9 mouse cellular contexts compared by ENCODE assay signal in genomic region chr8:84703466-84704249, GRCm38 (mm10). TPM values are rescaled to one million over a fixed set of nuclear protein-coding genes. Genes with fewer than 3 reads are reported as not detected.
A peak's percentile ranks its signal among the peaks of the same experiment; 100 is the strongest.
DNase-seq lines count a peak whose midpoint lies in the region; ATAC-seq and TF ChIP-seq lines count a peak whose summit lies in the region.
"Had no signal": no experiment of that assay in that cellular context is flagged by ENCODE, and none has a peak within 500 bp of the region (broad histone marks: within the 10 kb centered on the region; RNA-seq: fewer than 3 reads in every experiment).

No protein-coding gene starts in this region.

- peaks cover 71% of the 10 kb centered on the region for H3K27me3 ChIP-seq in forebrain, embryonic 13.5 days
- peaks cover 55% of the 10 kb centered on the region for H3K27me3 ChIP-seq in limb, embryonic 14.5 days (ENCODE audit: control insufficient read depth, insufficient read depth, low read length)
- H3K27me3 ChIP-seq: Patski had no signal

- H3K4me1 ChIP-seq in forebrain, embryonic 13.5 days, result peaks cover 59% of the 10 kb centered on the region
- peaks cover 58% of the 10 kb centered on the region for H3K4me1 ChIP-seq in limb, embryonic 14.5 days (ENCODE audit: control insufficient read depth, insufficient read depth, low read length)

- WGBS in forebrain, embryonic 13.5 days, result 10% methylated on average over 38 of the region's 38 CpGs
- 13% methylated on average over 37 of the region's 38 CpGs for WGBS in limb, embryonic 14.5 days

- H3K4me2 ChIP-seq in forebrain, embryonic 13.5 days, result peak overlapping the region; percentile 56
- peak overlapping the region; percentile 29; the same call in 1 of the 2 replicates for H3K4me2 ChIP-seq in limb, embryonic 14.5 days (replicated peaks; ENCODE audit: low read depth, low read length, severe bottlenecking)

- no peak for TF ChIP-seq CTCF in gastrocnemius, adult 2 months (IDR thresholded peaks at IDR 0.05)

- no peak for TF ChIP-seq POLR2A in limb, embryonic 14.5 days (IDR thresholded peaks at IDR 0.05; ENCODE audit: borderline replicate concordance, extremely low read depth, insufficient read depth, insufficient read length)

- DNase-seq in gastrocnemius, adult 2 months, result peak; percentile 28
- no peak for DNase-seq in gastrocnemius, postnatal 4 days (ENCODE audit: low spot score in 2 of 2)
- DNase-seq in CD4-positive, CD25-positive, alpha-beta regulatory T cell, adult 2 months (ENCODE audit: low read depth, low spot score), result peak; percentile 66
- no peak for DNase-seq in limb, embryonic 14.5 days (ENCODE audit: low spot score)
- peak; percentile 79 to 93 for DNase-seq in natural killer cell, adult 2 months (ENCODE audit: low spot score in 2 of 2)
- no peak for DNase-seq in Muller cell, postnatal 12 days (ENCODE audit: inconsistent ontology term)
- DNase-seq in right cerebral cortex, adult 2 months (ENCODE audit: low spot score in 2 of 2), result no peak

- peak overlapping the region; percentile 58 for H3K4me3 ChIP-seq in gastrocnemius, adult 2 months
- H3K4me3 ChIP-seq in forebrain, embryonic 13.5 days, result peak overlapping the region; percentile 15
- H3K4me3 ChIP-seq in limb, embryonic 14.5 days (replicated peaks; ENCODE audit: low read length), result peak overlapping the region; percentile 7; the same call in 1 of the 2 replicates

- intact Hi-C loops in gastrocnemius, adult 2 months (cut with DNase I), result loop anchor here (5.0 kb wide), 1 partner anchor 34 kb away; no protein-coding TSS in a partner anchor

- no peaks in the 10 kb centered on the region for H3K9me3 ChIP-seq in forebrain, embryonic 13.5 days (replicated peaks)
- H3K9me3 ChIP-seq in limb, embryonic 14.5 days (ENCODE audit: control insufficient read depth, low read length), result no peaks in the 10 kb centered on the region

- peaks cover 25% of the 10 kb centered on the region for H3K36me3 ChIP-seq in forebrain, embryonic 13.5 days (ENCODE audit: poor library complexity, severe bottlenecking)
- H3K36me3 ChIP-seq in limb, embryonic 14.5 days (ENCODE audit: control insufficient read depth, insufficient read depth, low read length), result peaks cover 48% of the 10 kb centered on the region

- H3K9ac ChIP-seq in forebrain, embryonic 13.5 days, result peak overlapping the region; percentile 47
- no peak overlapping the region for H3K9ac ChIP-seq in limb, embryonic 14.5 days (ENCODE audit: low read depth, low read length, severe bottlenecking)

- no peak for ATAC-seq in forebrain, embryonic 13.5 days
- no peak for ATAC-seq in limb, embryonic 14.5 days (ENCODE audit: low FRiP score, low read depth)
- ATAC-seq: Patski had no signal

- peak overlapping the region; percentile 87 for H3K27ac ChIP-seq in gastrocnemius, adult 2 months
- peak overlapping the region; percentile 88 for H3K27ac ChIP-seq in forebrain, embryonic 13.5 days
- H3K27ac ChIP-seq in limb, embryonic 14.5 days (replicated peaks; ENCODE audit: low read depth, low read length), result no peak overlapping the region

RNA-seq across cellular contexts. Expression of gene Lyl1, which starts 2.4 kb away (rescaled TPM):
- total RNA-seq in gastrocnemius, adult 2 months (2021), result 1 to 10 TPM; 1.1 to 1.3 TPM
- 1 to 10 TPM; 6.0 to 7.1 TPM for total RNA-seq in gastrocnemius, postnatal 4 days (2021)
- 1.9 and 2.1 TPM in 2 replicates for polyA plus RNA-seq in forebrain, embryonic 13.5 days (2015; fragmentation: Nextera tagmentation; extraction: Ambion mirVana)
- 7.1 and 7.6 TPM in 2 replicates for polyA plus RNA-seq in limb, embryonic 14.5 days (2012; rRNA removed)
- 5.6 and 6.2 TPM in 2 replicates for polyA plus RNA-seq in limb, embryonic 14.5 days (2014; fragmentation: Nextera tagmentation; extraction: Ambion mirVana)

RNA-seq across cellular contexts. Expression of gene Nacc1, which starts 16.0 kb away (rescaled TPM):
- 10 to 100 TPM; 18.7 to 24.3 TPM for total RNA-seq in gastrocnemius, adult 2 months (2021)
- 10 to 100 TPM; 44.9 to 45.6 TPM for total RNA-seq in gastrocnemius, postnatal 4 days (2021)
- polyA plus RNA-seq in forebrain, embryonic 13.5 days (2015; fragmentation: Nextera tagmentation; extraction: Ambion mirVana), result 16.1 and 18.6 TPM in 2 replicates
- 68.8 and 86.2 TPM in 2 replicates for polyA plus RNA-seq in limb, embryonic 14.5 days (2012; rRNA removed)
- polyA plus RNA-seq in limb, embryonic 14.5 days (2014; fragmentation: Nextera tagmentation; extraction: Ambion mirVana), result 18.5 and 19.8 TPM in 2 replicates

RNA-seq across cellular contexts. Expression of gene Trmt1, which starts 17.6 kb away (rescaled TPM):
- total RNA-seq in gastrocnemius, adult 2 months (2021), result 10 to 100 TPM; 45.6 to 57.5 TPM
- total RNA-seq in gastrocnemius, postnatal 4 days (2021), result 10 to 100 TPM; 50.5 to 53.8 TPM
- 53.5 and 59.1 TPM in 2 replicates for polyA plus RNA-seq in forebrain, embryonic 13.5 days (2015; fragmentation: Nextera tagmentation; extraction: Ambion mirVana)
- polyA plus RNA-seq in limb, embryonic 14.5 days (2012; rRNA removed), result 144 and 158 TPM in 2 replicates
- polyA plus RNA-seq in limb, embryonic 14.5 days (2014; fragmentation: Nextera tagmentation; extraction: Ambion mirVana), result 71.0 and 71.7 TPM in 2 replicates

RNA-seq across cellular contexts. Expression of gene G430095P16Rik, which starts 19.1 kb away (rescaled TPM):
- total RNA-seq in gastrocnemius, adult 2 months (2021), result under 1 TPM; 0.36 to 0.78 TPM
- total RNA-seq in gastrocnemius, postnatal 4 days (2021), result 10 to 100 TPM in 1 of 2 experiments, 1 to 10 TPM in 1; 7.8 to 10.2 TPM
- 3.7 and 3.8 TPM in 2 replicates for polyA plus RNA-seq in forebrain, embryonic 13.5 days (2015; fragmentation: Nextera tagmentation; extraction: Ambion mirVana)
- 4.3 and 4.8 TPM in 2 replicates for polyA plus RNA-seq in limb, embryonic 14.5 days (2012; rRNA removed)
- polyA plus RNA-seq in limb, embryonic 14.5 days (2014; fragmentation: Nextera tagmentation; extraction: Ambion mirVana), result 5.7 and 6.0 TPM in 2 replicates

RNA-seq across cellular contexts. Expression of gene Ier2, which starts 41.0 kb away (rescaled TPM):
- total RNA-seq in gastrocnemius, adult 2 months (2021), result 1 to 10 TPM; 5.9 to 6.5 TPM
- total RNA-seq in gastrocnemius, postnatal 4 days (2021), result 10 to 100 TPM; 21.5 to 26.1 TPM
- polyA plus RNA-seq in forebrain, embryonic 13.5 days (2015; fragmentation: Nextera tagmentation; extraction: Ambion mirVana), result 35.2 and 35.4 TPM in 2 replicates
- 33.3 and 38.2 TPM in 2 replicates for polyA plus RNA-seq in limb, embryonic 14.5 days (2012; rRNA removed)
- 66.0 and 70.1 TPM in 2 replicates for polyA plus RNA-seq in limb, embryonic 14.5 days (2014; fragmentation: Nextera tagmentation; extraction: Ambion mirVana)

Comparison
In these comparisons a context has a peak if more than half of its experiments do, and no peak if none do; other contexts are left out.
1. DNase-seq: peak in gastrocnemius, adult 2 months (single experiment), CD4-positive, CD25-positive, alpha-beta regulatory T cell, adult 2 months (single experiment) and natural killer cell, adult 2 months (2 of 2); none in gastrocnemius, postnatal 4 days (0 of 2), limb, embryonic 14.5 days (single experiment), Muller cell, postnatal 12 days (single experiment) and right cerebral cortex, adult 2 months (0 of 2).
2. H3K4me3 ChIP-seq: peak in every context shown above with its lines; median percentile 58 in gastrocnemius, adult 2 months; 15 in forebrain, embryonic 13.5 days; 7 in limb, embryonic 14.5 days.